In genomic region chr8:115741964-115742363, GRCm38 (mm10) we compare ENCODE assay signal across 26 mouse cellular contexts.
"Had no signal": no experiment of that assay in that cellular context is flagged by ENCODE, and none has a peak within 500 bp of the region (broad histone marks: within the 10 kb centered on the region; RNA-seq: fewer than 3 reads in every experiment).

No protein-coding gene starts in this region.

- H3K9me3 ChIP-seq: heart, embryonic 10.5 days; heart, embryonic 12.5 days; hindbrain, embryonic 10.5 days; intestine, embryonic 15.5 days; limb, embryonic 10.5 days; limb, embryonic 12.5 days; liver, embryonic 13.5 days; liver, embryonic 15.5 days had no signal

- H3K36me3 ChIP-seq: heart, embryonic 10.5 days; heart, embryonic 12.5 days; hindbrain, embryonic 10.5 days; hindbrain, embryonic 12.5 days; intestine, embryonic 15.5 days; limb, embryonic 10.5 days; limb, embryonic 12.5 days; liver, embryonic 13.5 days; liver, embryonic 15.5 days had no signal

- ATAC-seq: hindbrain, embryonic 16.5 days; intestine, embryonic 15.5 days; liver, postnatal 0 days had no signal

- H3K4me1 ChIP-seq: heart, embryonic 10.5 days; heart, embryonic 12.5 days; hindbrain, embryonic 10.5 days; hindbrain, embryonic 12.5 days; intestine, embryonic 15.5 days; limb, embryonic 10.5 days; limb, embryonic 12.5 days; liver, embryonic 13.5 days; liver, embryonic 15.5 days had no signal

- H3K4me3 ChIP-seq: heart, embryonic 10.5 days; heart, embryonic 12.5 days; hindbrain, embryonic 10.5 days; hindbrain, embryonic 12.5 days; intestine, embryonic 15.5 days; layer of hippocampus, adult 2 months; left cerebral cortex, adult 2 months; limb, embryonic 10.5 days; limb, embryonic 12.5 days; liver, embryonic 13.5 days; liver, embryonic 15.5 days had no signal

- DNase-seq: gastrocnemius, postnatal 10 days; gastrocnemius, postnatal 25 days; heart, adult 18-20 months; heart, postnatal 10 days; heart, postnatal 4 days; kidney, adult 18-20 months; kidney, adult 8-10 months; kidney, postnatal 10 days; kidney, postnatal 25 days; kidney, postnatal 4 days; liver; liver, embryonic 13.5 days; liver, postnatal 0 days had no signal

- H3K4me2 ChIP-seq: heart, embryonic 12.5 days; hindbrain, embryonic 12.5 days; hindbrain, embryonic 14.5 days; intestine, embryonic 15.5 days; limb, embryonic 12.5 days; liver, embryonic 11.5 days; liver, embryonic 13.5 days; liver, embryonic 15.5 days had no signal

- H3K9ac ChIP-seq: heart, embryonic 12.5 days; hindbrain, embryonic 12.5 days; hindbrain, embryonic 14.5 days; intestine, embryonic 15.5 days; limb, embryonic 12.5 days; liver, embryonic 13.5 days; liver, embryonic 15.5 days; liver, postnatal 0 days had no signal

- H3K27ac ChIP-seq: heart, embryonic 10.5 days; hindbrain, embryonic 10.5 days; hindbrain, embryonic 12.5 days; hindbrain, embryonic 14.5 days; intestine, embryonic 15.5 days; layer of hippocampus, adult 2 months; left cerebral cortex, adult 2 months; limb, embryonic 10.5 days; limb, embryonic 12.5 days; liver, embryonic 13.5 days; liver, embryonic 15.5 days had no signal

- H3K27me3 ChIP-seq: heart, embryonic 12.5 days; hindbrain, embryonic 12.5 days; intestine, embryonic 15.5 days; limb, embryonic 12.5 days; liver, embryonic 13.5 days; liver, embryonic 15.5 days had no signal
